Comparison of ENCODE assay signal across 9 mouse cellular contexts in genomic region chr11:117541205-117541884, GRCm38 (mm10). TPM values are rescaled to one million over a fixed set of nuclear protein-coding genes. Genes with fewer than 3 reads are reported as not detected.
DNase-seq lines count a peak whose midpoint lies in the region; TF ChIP-seq lines count a peak whose summit lies in the region.
"Had no signal": no experiment of that assay in that cellular context is flagged by ENCODE, and none has a peak within 500 bp of the region (broad histone marks: within the 10 kb centered on the region; RNA-seq: fewer than 3 reads in every experiment).

No protein-coding gene starts in this region.

- TF ChIP-seq POLR2A in heart, adult 2 months (IDR thresholded peaks at IDR 0.05; ENCODE audit: insufficient read depth, low read depth, low read length), result no peak

- H3K79me2 ChIP-seq in heart, adult 2 months (replicated peaks; ENCODE audit: control insufficient read depth, insufficient read depth, low read length), result no peaks in the 10 kb centered on the region

- no peaks in the 10 kb centered on the region for H3K36me3 ChIP-seq in heart, adult 2 months (ENCODE audit: control insufficient read depth, insufficient read depth, low read length)
- H3K36me3 ChIP-seq: liver, embryonic 15.5 days had no signal

- H3K27me3 ChIP-seq in heart, adult 2 months (ENCODE audit: control insufficient read depth, insufficient read depth, low read length), result no peaks in the 10 kb centered on the region

- peak; percentile 22 to 37 for DNase-seq in cerebellum, adult 18-20 months
- DNase-seq in cerebellum, adult 11 months, result no peak
- DNase-seq in adrenal gland, postnatal 10 days, result peak; percentile 49
- peak; percentile 37 to 60 for DNase-seq in heart, adult 2 months
- peak; percentile 66 for DNase-seq in kidney, adult 9 months
- peak; percentile 60 to 79 for DNase-seq in lung, postnatal 4 days
- DNase-seq in yolk sac, embryonic 10.5 days (ENCODE audit: low spot score), result peak; percentile 47
- no peak for DNase-seq in thymus, postnatal 25 days

- no peak for TF ChIP-seq EP300 in heart, adult 2 months (IDR thresholded peaks at IDR 0.05; ENCODE audit: insufficient read depth, low read depth, low read length)

- H3K27ac ChIP-seq in heart, adult 2 months, result no peak overlapping the region
- H3K27ac ChIP-seq: liver, embryonic 15.5 days had no signal

- peaks cover 8% of the 10 kb centered on the region for H3K4me1 ChIP-seq in heart, adult 2 months (ENCODE audit: control insufficient read depth, insufficient read depth, low read length)
- H3K4me1 ChIP-seq: liver, embryonic 15.5 days had no signal

- H3K9ac ChIP-seq in heart, adult 2 months (ENCODE audit: low read depth, low read length), result no peak overlapping the region
- H3K9ac ChIP-seq: liver, embryonic 15.5 days had no signal

- intact Hi-C loops in heart, adult 2 months (cut with DNase I), result no loop called here

- 18% methylated on average over 6 of the region's 6 CpGs for WGBS in heart, adult 2 months

- TF ChIP-seq CTCF in heart, adult 2 months (IDR thresholded peaks at IDR 0.05), result 0 out of 2 replicates have a peak, but pooled peaks have one; percentile 10

- no peak overlapping the region for H3K4me3 ChIP-seq in heart, adult 2 months
- H3K4me3 ChIP-seq: liver, embryonic 15.5 days had no signal

RNA-seq across cellular contexts. Expression of gene Gm11733, which starts 57.2 kb away (rescaled TPM):
- not detected for total RNA-seq in adrenal gland, postnatal 10 days (2021)
- total RNA-seq in heart, adult 2 months (2021), result not detected
- 0.10 and 0.15 TPM in 2 replicates for polyA plus RNA-seq in heart, adult 2 months (2012; rRNA removed)
- polyA plus RNA-seq: liver, embryonic 15.5 days had no signal

Comparison
In these comparisons a context has a peak if more than half of its experiments do, and no peak if none do; other contexts are left out.
1. DNase-seq: peak in cerebellum, adult 18-20 months (2 of 2), adrenal gland, postnatal 10 days (single experiment), heart, adult 2 months (2 of 2), kidney, adult 9 months (single experiment), lung, postnatal 4 days (2 of 2) and yolk sac, embryonic 10.5 days (single experiment); none in cerebellum, adult 11 months (single experiment) and thymus, postnatal 25 days (single experiment).